Mouse (Mus musculus) cerebellum, adult 2 months (tissue): ENCODE results near the gene Erc2. TPM values are rescaled to one million over a fixed set of nuclear protein-coding genes. Genes with fewer than 3 reads are reported as not detected.

Source experiments
- DNase-seq, 2 experiments: peaks; one replicate each; pipeline ENCODE4 v3.0.0; 2021
- H3K27ac ChIP-seq: fragments of 200-500 bp; 2 replicates; pipeline ENCODE4 v1.5.1; 2012; ENCODE audit warnings: low read length, control low read depth, inconsistent platforms; ENCODE audit not compliant: insufficient read depth
- H3K27me3 ChIP-seq: fragments of 200-500 bp; 2 replicates; pipeline ENCODE4 v1.6.1; 2012; ENCODE audit warnings: inconsistent platforms, mild to moderate bottlenecking, low read length, moderate library complexity; ENCODE audit not compliant: control insufficient read depth, insufficient read depth
- H3K4me1 ChIP-seq: fragments of 200-500 bp; 2 replicates; pipeline ENCODE4 v1.6.1; 2011; ENCODE audit warnings: low read length; ENCODE audit not compliant: control insufficient read depth, insufficient read depth
- H3K4me3 ChIP-seq: fragments of 200-500 bp; replicated peaks from 2 replicates; pipeline ENCODE3; 2011; ENCODE audit warnings: mild to moderate bottlenecking, low read depth, low read length, control low read depth; ENCODE audit not compliant: insufficient read depth
- CTCF ChIP-seq: fragments of 200-500 bp; IDR thresholded peaks from 2 replicates; pipeline ENCODE4 v1.5.1; 2011; ENCODE audit warnings: low read depth, mild to moderate bottlenecking, control low read depth, low read length, moderate library complexity, borderline replicate concordance; ENCODE audit not compliant: insufficient read depth
- POLR2A ChIP-seq: fragments of 200-500 bp; IDR thresholded peaks from 2 replicates; pipeline ENCODE4 v1.6.1; 2011; ENCODE audit warnings: low read length, control low read depth, borderline replicate concordance; ENCODE audit not compliant: insufficient read depth
- WGBS: fragments of 180-500 bp; shearing (Covaris S2); methylation state at CpG from one replicate; pipeline ENCODE4 v1.1.7; 2018; 5-methylcytosine and 5-hydroxymethylcytosine counted together
- polyA plus RNA-seq: library from polyadenylated mRNA; depleted of rRNA; stranded (reverse); fragments of >200 nt; gene quantifications from 2 replicates; pipeline ENCODE4 v1.2.3, GENCODE M21; 2012

Erc2 gene
- polyA plus RNA-seq, 1 experiment, result 15.1 TPM

- TF ChIP-seq CTCF, result no peak
- no peak for TF ChIP-seq POLR2A
- Histone ChIP-seq H3K27ac (no peak overlapping the region), H3K4me3 (no peak overlapping the region), H3K4me1 (0 out of 2 replicates have a peak, but pooled peaks cover 3% of the 10 kb centered on the region), H3K27me3 (no peaks in the 10 kb centered on the region)
- DNase-seq, result no peak
- WGBS, result 89% methylated on average over 6 of the region's 6 CpGs
Measured at GRCm38 (mm10) chr14:27823897-27824296, 201.7 kb downstream of the Erc2 start.

- no peak for DNase-seq
- Histone ChIP-seq H3K4me1 (0 out of 2 replicates have a peak, but pooled peaks cover 3% of the 10 kb centered on the region), H3K4me3 (no peak overlapping the region), H3K27ac (no peak overlapping the region), H3K27me3 (no peaks in the 10 kb centered on the region)
- 85% methylated on average over 1 of the region's 1 CpGs for WGBS
- TF ChIP-seq CTCF, result no peak
Measured at GRCm38 (mm10) chr14:27826829-27827228, 204.6 kb downstream of the Erc2 start.

- Histone ChIP-seq H3K27me3 (no peaks in the 10 kb centered on the region), H3K4me3 (no peak overlapping the region), H3K4me1 (no peaks in the 10 kb centered on the region), H3K27ac (no peak overlapping the region)
- peak in 1 of 2 experiments; percentile 18 for DNase-seq
- no peak for TF ChIP-seq POLR2A
- TF ChIP-seq CTCF, result no peak
- WGBS, result 72% methylated on average over 2 of the region's 2 CpGs
Measured at GRCm38 (mm10) chr14:27828089-27828488, 205.9 kb downstream of the Erc2 start.

- WGBS, result 71% methylated on average over 4 of the region's 4 CpGs
- Histone ChIP-seq H3K27me3 (no peaks in the 10 kb centered on the region), H3K4me3 (no peak overlapping the region), H3K4me1 (no peaks in the 10 kb centered on the region), H3K27ac (no peak overlapping the region)
- no peak for TF ChIP-seq CTCF
- TF ChIP-seq POLR2A, result no peak
- DNase-seq, result no peak
Measured at GRCm38 (mm10) chr14:27832196-27832595, 210.0 kb downstream of the Erc2 start.

- TF ChIP-seq CTCF (no peak), POLR2A (no peak)
- WGBS, result 95% methylated on average over 1 of the region's 1 CpGs
- no peak overlapping the region for H3K27ac ChIP-seq
- no peak overlapping the region for H3K4me3 ChIP-seq
- H3K27me3 ChIP-seq, result no peaks in the 10 kb centered on the region
- no peaks in the 10 kb centered on the region for H3K4me1 ChIP-seq
- DNase-seq, result no peak
Measured at GRCm38 (mm10) chr14:27835351-27835750, 213.1 kb downstream of the Erc2 start.

- DNase-seq, result peak in 1 of 2 experiments; percentile 10
- Histone ChIP-seq H3K4me1 (no peaks in the 10 kb centered on the region), H3K27ac (no peak overlapping the region), H3K4me3 (no peak overlapping the region), H3K27me3 (no peaks in the 10 kb centered on the region)
- TF ChIP-seq POLR2A, result no peak
- TF ChIP-seq CTCF, result no peak
- WGBS, result 51% methylated on average over 6 of the region's 6 CpGs
Measured at GRCm38 (mm10) chr14:27837601-27838105, 215.4 kb downstream of the Erc2 start.

GRCm38 (mm10) chr14:27840120-27840519, 217.9 kb downstream of the Erc2 start:
- 94% methylated on average over 1 of the region's 1 CpGs for WGBS

DNA sequence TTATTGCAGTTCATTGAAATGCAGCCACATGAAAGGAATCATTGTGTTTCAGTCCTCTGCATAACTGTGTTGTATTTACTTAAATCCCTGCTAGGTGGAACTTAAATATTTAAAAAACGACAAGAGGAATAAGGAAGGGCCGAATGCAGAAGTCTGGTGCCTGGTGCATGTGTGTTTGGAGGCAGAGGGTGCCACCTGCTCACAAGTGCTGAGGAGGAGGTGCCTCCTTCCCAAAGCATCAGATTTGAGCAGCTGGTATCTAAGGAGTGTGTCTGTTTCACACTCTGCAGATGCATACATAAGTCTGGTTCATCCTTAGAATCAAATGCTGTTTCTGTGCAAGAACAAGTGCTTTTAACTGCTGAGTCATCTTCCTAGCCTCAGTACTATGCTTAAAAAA, 224.6 kb downstream of the Erc2 start:
- WGBS, result 71% methylated on average over 2 of the region's 2 CpGs
- no peak for DNase-seq
- no peaks in the 10 kb centered on the region for H3K4me1 ChIP-seq
- no peak overlapping the region for H3K27ac ChIP-seq
- no peaks in the 10 kb centered on the region for H3K27me3 ChIP-seq
- TF ChIP-seq POLR2A, result no peak
- TF ChIP-seq CTCF, result no peak
- no peak overlapping the region for H3K4me3 ChIP-seq

More at GRCm38 (mm10) chr14:27840120-27840519, 217.9 kb downstream of the Erc2 start:
- no peak for DNase-seq
- H3K4me1 ChIP-seq, result no peaks in the 10 kb centered on the region
- TF ChIP-seq CTCF, result no peak
- no peak for TF ChIP-seq POLR2A
- H3K4me3 ChIP-seq, result no peak overlapping the region
- no peaks in the 10 kb centered on the region for H3K27me3 ChIP-seq
- no peak overlapping the region for H3K27ac ChIP-seq
